Mouse (Mus musculus): Measurements from ENCODE around the gene Kank2.
A peak's percentile ranks its signal among the peaks of the same experiment; 100 is the strongest.
"Not testable (repeated sequence)": the region's sequence is repeated elsewhere in the genome, so short reads cannot be mapped to it uniquely, and the experiment has no call there.

Gene Kank2

DNA sequence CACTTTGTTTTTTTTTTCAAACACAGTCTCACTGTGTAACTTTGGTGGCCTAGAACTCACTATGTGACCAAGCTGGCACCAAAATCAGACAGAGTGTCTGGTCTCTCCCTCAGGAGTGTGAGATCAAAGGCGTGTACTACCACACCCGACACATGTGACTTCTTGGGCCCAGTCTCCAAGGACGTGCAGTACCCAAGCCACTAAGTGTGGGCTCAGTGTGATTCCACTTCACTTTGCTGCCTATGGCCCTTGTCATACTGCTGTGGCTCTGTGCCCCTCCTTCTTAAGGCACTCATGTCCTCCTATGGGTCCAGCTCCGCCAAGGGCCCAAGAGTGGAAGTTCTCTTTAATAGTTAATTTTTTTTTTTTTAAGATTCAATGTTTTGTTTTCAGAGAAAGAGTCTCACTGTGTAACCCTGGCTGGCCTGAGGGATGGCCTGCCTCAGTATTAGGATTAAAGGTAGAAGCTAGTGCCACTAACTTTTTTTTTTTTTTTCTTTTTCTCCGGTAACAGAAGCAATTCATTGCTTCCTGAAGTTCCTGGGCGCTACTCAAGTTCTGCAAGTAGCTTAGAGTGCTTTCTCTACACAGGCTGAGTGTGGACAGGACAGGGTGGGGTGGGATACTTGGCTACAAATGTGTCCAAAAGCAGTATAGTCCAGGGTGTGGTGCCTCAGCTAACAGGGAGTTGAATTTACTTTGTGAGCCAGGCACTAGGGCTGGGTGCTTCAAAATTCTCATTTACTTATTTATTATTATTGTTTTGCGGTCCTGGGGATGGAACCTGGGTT lies 13.8 kb downstream of the Kank2 start:
- no peak for DNase-seq (ENCODE audit: low spot score in 2 of 2)

- DNase-seq (ENCODE audit: low spot score in 2 of 2), result no peak
Measured at GRCm38 (mm10) chr9:21781657-21782468, 16.7 kb downstream of the Kank2 start.

DNA sequence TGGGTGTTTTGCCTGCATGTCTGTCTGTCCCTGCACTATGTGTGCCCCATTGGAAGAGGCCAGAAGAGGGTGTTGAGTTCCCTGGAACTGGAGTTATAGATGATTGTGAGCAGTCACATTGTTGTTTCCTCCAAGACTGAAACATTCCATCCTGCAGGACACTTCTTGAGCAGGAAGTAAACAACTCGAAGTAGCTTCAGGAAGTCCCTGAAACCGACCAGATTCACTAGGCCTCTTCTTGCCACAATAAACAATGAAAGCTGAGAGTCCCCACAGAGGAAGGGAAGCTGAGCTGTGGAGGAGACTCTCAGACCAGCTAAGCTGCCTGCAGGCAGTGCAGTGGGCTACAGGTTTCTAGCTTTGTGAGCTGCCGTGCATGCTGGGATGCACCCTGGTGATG lies 20.8 kb downstream of the Kank2 start:
- DNase-seq (ENCODE audit: low spot score in 2 of 2), result no peak

GRCm38 (mm10) chr9:21774353-21774752 lies 24.2 kb downstream of the Kank2 start:
- DNase-seq (ENCODE audit: low spot score in 2 of 2), result no peak

GRCm38 (mm10) chr9:21773396-21773795 lies 25.1 kb downstream of the Kank2 start:
- DNase-seq (ENCODE audit: low spot score in 2 of 2), result not testable (repeated sequence)

DNA sequence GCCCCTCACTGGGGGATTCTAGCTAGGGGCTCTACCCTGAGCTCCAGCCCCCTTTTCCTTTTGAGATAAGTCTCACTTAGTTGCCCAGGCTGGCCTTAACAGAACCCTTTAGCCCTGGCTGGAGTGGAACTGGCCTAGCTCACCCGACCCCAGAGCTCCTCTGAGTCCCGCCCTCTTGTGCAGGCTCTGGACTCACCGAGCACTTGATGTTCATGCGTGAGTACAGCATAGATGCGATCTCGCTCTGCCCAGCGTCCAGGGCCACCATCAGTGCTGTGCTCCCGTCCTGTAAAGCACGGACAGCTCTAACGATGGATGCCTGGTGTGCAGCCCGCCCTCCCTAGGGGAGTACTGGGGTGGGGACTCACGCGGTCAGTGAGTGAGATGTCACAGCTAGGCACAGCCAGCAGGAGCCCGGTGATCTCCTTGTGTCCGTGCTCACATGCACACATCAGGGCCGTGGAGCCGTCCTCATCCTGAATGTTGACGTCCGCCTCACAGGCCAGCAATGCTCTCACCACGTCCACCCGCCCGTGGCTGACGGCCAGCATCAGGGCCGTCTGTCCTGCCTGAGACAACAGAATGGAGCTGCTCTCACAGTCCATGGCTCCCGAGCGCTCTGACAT lies 28.9 kb downstream of the Kank2 start:
- no peak for DNase-seq (ENCODE audit: low spot score in 2 of 2)

DNA sequence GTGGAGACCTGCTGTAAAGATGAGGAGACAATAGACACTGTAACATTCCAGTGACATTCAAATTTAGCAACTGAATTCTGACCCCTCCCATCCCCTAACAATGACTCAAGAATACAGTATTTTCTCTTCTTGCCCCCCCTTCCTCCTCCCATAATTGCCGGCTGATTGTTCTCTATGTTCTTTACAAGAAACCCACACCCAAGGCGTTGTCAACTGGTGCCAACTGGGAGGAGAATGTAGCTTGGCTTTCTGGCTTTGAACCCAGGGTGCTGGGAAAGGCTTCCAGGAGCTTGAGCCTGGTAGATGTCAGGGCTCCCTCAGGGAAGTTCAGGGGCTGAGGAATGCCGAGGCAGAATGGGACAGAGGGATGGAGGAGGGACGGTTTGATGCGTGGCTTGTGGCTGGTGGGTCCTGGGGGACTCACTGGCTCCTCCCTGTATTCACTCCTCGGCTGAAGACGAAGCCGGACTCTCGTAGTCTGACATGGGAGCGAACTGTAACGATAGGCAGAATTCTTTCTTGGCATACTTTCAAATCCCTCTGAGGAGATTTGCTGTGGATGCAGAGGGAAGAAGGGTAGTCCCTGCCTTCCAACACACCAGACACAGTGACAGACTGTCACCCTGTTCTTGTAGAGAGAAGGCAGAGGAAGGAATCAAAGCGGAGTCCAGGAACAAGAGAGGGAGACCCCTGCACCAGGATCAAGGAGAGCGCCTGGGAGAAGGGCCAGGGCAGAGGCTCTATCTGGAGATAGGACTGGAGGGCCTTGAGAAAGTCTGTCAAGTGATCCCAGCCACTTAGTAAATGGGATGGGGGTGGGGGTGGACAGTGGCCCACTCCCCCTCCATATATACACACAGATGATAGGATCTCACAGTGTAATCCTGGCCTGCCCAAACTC lies 29.8 kb downstream of the Kank2 start:
- DNase-seq (ENCODE audit: low spot score in 2 of 2), result no peak

- DNase-seq (ENCODE audit: low spot score in 2 of 2), result no peak
Measured at GRCm38 (mm10) chr9:21767896-21768295, 30.6 kb downstream of the Kank2 start.

DNA sequence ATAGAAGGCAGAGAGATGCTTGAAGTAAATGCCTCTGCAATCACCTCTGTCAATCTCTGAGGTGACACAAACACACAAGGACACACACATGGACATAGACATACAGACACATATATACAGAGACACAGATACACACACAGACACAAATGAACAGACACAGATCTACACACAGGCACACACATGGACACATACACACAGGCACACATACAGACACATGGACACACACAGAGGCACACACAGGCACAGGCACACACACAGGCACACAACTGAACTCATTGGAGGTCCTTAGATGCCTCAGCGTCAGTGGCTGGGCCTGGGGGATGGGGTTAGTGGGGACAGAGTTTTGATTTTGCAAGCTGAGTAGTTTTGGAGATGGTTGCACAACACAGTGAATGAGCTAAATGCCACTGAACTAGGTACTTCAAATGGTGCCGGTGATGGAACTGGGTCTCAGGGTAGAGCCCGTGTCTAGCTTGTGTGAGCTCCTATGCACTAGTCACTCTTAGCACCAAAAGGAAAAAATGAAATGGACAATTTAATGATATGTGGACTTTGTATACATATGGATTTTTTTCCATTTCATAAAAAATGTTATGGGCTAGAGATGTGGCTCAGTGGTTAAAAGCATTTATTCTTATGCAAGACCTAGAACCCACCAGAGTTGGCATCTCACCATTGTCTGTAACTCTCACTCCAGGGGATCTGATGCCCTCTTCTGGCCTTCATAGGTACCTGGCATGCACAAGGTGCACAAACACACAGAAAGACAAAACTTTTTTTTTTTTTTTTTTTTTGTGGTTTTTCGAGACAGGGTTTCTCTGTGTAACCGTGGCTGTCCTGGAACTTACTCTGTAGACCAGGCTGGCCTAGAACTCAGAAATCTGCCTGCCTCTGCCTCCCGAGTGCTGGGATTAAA lies 34.2 kb downstream of the Kank2 start:
- no peak for DNase-seq (ENCODE audit: low spot score in 2 of 2)

- no peak for DNase-seq (ENCODE audit: low spot score in 2 of 2)
Measured at GRCm38 (mm10) chr9:21762135-21762534, 36.4 kb downstream of the Kank2 start.

- DNase-seq (ENCODE audit: low spot score in 2 of 2), result peak; percentile 95 to 98
Measured at GRCm38 (mm10) chr9:21760155-21761088, 38.1 kb downstream of the Kank2 start, which contains the start of gene Spc24. Spc24 (minus strand) TSS chr9:21760303.

DNA sequence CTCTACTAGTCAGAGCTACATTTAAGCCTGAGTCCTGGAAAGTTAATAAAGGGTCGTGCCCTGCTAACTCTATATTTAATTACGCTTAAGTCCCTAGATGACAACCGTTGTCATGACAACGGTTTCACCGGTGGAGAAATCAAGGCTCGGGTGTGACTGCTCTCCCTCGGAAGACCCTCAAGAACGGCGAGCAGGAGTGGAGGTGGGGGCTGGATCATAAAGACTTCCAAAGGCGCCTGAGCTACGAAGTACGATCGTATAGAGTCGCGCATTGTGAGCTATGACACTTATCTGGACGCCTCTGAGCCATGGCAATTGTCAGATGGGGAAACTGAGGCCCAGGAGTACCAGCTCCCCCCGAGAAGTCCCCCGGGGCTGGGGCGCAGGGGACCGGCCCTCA lies 38.8 kb downstream of the Kank2 start:
- no peak for DNase-seq (ENCODE audit: low spot score in 2 of 2)

DNA sequence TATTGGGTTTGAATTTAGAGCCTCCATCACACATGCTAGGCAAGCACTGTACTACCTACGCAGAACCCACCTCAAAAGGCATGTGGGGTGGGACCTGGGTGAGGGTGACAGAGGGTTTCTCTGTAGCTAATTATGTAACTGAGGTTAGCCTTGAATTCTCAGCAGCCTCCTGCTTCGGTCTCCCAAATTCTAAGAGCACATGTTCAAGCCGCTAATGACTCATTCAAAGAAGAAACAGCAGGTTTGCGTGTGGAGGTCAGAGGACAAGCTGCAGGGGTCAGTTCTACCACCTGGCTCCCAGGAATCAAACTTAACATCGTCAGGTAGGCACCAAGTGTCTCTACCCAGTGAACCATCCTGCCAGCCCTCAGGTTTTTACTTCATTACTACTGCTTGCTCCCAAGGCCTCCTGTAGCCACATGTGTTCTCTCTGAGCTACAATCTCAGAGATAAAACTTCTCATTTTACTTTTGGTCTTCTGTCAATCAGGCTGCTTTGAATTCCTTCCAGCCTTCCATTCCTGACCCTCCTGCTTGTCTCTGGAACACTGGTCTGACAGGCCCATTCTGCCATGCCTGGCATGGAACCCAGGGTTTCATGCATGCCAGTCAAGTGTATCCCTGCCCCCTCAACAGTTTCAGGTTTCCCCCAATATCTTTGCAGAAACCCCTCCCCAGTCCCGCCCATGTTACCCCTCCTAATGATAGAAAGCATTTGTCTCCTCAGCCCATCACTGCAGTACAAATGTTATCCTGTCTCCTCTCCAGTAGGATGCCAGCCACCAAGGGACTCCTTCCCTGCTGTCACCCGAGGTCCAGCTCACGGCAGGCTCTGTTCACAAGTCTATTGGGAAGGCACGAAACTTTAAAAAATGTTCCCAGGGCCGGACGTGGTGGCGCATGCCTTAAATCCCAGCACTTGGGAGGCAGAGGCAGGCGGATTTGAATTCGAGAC lies 39.7 kb downstream of the Kank2 start:
- DNase-seq (ENCODE audit: low spot score in 2 of 2), result no peak

DNA sequence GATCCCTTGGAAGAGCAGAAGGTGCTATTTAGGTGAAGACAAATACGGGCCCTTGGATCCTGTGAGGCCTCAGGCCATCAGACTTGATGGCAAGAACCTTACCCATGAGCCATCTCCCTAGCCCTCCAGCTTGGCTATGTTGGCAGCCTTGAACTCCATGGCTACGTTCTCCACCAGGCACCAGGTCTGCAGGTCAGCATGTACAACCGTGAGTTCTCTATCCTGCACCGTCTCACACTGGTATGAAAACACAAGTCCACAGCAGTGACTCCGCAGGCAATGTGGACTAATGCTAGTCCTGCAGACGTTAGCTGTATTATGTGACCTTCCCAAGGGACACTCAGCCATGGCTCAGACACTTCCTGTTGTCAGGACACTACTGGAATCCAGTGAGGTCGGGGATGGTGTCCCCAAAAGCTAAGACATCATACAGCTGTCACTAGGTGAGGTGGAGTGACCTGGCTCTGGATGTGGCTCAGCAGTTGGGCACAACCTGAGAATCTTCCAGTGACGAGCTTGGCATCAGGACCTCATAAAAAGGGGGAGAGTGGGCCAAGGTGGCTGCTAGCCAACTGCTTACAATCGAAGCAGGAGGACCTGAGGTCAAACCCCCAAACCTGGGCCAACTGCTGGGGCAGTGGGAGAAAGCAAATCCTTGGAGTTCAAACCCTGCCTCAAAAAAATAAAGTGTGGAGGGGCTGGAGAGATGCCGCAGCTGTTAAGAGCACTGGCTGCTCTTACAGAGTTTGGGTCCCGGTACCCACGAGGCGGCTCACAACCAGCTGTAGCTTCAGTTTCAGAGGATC lies 43.8 kb downstream of the Kank2 start:
- no peak for DNase-seq (ENCODE audit: low spot score in 2 of 2)

- no peak for DNase-seq (ENCODE audit: low spot score in 2 of 2)
Measured at GRCm38 (mm10) chr9:21754003-21754402, 44.5 kb downstream of the Kank2 start.

DNA sequence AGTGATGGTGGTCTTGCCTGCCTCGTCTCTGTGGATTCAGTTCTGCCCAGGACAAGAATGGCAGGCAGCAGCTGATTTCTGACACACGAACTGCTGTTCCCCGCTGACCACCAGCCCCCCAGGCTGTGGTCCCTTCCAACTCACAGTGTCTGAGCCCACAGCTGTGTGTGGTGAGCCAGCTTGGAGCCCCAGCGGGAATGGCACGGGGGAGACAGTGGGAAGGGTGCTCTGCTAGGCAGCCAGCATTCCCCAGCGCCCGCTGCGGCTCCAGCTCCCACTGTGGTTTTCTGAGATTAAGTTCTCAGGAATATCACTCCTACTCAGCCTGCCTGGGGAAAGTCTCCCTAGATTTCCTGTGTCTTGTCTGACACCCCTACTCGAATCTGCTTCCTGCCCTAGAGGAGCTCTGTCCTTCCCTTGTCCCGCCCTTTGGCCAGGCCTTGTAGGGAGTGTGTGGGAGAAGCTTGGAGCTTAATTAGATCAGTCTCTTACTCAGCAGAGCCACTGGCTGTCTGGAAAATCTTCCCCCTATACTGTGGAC lies 46.2 kb downstream of the Kank2 start:
- DNase-seq (ENCODE audit: low spot score in 2 of 2), result no peak

DNA sequence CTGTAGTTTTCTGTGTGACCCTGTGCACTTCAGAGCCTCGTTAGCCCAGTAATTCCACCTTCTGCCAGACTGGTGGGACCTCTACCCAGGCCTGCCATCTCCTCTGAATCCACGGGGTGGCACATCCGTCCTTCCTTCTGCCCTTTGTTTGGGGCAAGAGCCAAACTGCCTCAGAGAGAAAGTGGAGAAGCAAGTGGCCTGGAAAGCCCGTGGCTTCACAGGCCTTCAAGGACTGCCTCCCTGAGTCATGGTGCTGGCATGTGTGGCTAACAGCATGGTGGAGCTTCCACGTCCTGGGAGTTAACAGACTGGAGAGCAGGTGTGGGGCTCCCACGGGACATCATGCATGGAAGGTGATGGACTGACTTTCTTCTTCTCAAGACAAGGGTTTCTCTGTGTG lies 47.2 kb downstream of the Kank2 start:
- DNase-seq (ENCODE audit: low spot score in 2 of 2), result no peak

All from cerebellum, postnatal 4 days (tissue).